Mouse (Mus musculus): ENCODE results near the gene Fpgt. TPM values are rescaled to one million over a fixed set of nuclear protein-coding genes. Genes with fewer than 3 reads are reported as not detected.

Gene Fpgt
- polyA plus RNA-seq, 1 experiment = 0.72 TPM

DNA sequence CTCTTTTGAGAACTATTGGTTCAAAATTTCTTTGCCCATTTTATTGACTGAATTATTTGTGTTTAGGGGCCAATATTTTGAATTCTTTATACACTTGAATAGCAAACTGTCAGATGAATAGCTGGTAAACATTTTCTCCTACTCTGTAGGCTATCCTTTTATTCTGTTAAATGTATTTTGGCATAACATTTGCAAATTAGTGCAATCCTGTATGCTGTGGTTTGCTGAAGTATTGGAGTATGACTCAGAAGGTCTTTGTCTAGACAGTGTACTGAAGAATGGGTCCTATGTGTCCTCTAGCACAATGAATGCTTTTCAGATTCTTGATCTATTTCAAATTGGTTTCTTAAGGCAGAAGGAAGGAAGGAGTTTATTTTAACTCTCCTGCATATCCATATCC is 35.6 kb downstream of the Fpgt start:
- no peaks in the 10 kb centered on the region for H3K4me1 ChIP-seq
- TF ChIP-seq GATA1 (IDR thresholded peaks at IDR 0.05; ENCODE audit: borderline replicate concordance, low read length) (no peak), FLI1 (IDR thresholded peaks at IDR 0.05; ENCODE audit: low read length) (no peak)
- no peaks in the 10 kb centered on the region for H3K9me3 ChIP-seq
- H3K4me3 ChIP-seq (replicated peaks) = no peak overlapping the region
- no peaks in the 10 kb centered on the region for H3K27me3 ChIP-seq (replicated peaks)
- no peaks in the 10 kb centered on the region for H3K36me3 ChIP-seq (replicated peaks; ENCODE audit: low read length)

DNA sequence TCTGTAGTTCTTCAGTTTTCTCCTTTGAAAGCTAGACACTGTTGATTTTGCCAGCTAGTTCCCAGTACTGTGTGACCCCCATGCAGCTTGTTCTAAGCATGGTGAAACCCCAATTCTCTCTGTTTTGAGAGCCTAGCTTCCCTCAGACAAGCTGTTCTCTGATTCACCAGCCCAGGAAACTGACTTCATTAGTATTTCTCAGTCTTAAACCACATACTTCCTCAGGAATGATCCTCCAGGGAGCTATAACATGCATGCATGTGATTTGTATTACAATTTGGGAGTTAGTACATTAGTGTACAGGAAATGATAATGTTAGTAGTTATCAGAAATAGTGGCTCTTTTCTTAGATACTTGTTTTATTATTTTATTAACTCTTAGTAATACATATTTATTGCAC is 36.6 kb downstream of the Fpgt start:
- no peak overlapping the region for H3K4me3 ChIP-seq (replicated peaks)
- H3K27me3 ChIP-seq (replicated peaks) = no peaks in the 10 kb centered on the region
- no peaks in the 10 kb centered on the region for H3K9me3 ChIP-seq
- TF ChIP-seq FLI1 (IDR thresholded peaks at IDR 0.05; ENCODE audit: low read length) (no peak), GATA1 (IDR thresholded peaks at IDR 0.05; ENCODE audit: borderline replicate concordance, low read length) (no peak)
- no peaks in the 10 kb centered on the region for H3K36me3 ChIP-seq (replicated peaks; ENCODE audit: low read length)
- H3K4me1 ChIP-seq = no peaks in the 10 kb centered on the region

DNA sequence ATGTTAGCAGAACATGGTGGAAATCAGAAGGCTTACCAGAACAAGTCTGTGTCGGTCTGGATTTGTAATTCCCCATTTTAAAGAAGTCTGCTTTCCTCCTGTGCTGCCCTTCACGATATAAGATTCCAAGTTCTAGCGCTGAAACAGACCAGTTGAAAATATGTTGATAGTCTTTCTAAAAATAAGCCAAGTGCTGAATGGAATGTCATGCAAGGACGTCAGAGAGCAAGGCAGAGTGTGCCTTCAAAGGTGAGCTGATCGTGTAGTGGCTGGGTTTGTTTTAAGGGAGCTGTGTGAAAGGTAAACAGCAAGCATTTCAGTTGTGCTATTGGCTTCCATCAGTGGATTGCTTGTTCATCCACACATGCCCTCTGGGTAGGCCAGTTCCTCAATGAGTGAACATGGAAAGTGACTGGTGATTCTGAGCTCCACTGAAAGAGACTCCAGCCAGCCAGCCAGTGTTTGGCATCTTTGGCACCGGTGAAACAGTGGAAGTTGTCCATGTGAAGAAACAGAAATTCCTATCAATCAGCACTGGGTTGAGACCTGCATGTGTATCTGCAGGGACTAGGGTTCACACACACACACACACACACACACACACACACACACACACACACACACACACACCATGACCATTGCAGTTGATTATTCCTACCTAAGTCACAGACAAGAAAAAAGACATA is 37.8 kb downstream of the Fpgt start, which contains the start of gene Tnni3k:
Gene Tnni3k, minus strand, starts transcription at position 177 of the 686 bp plus-strand sequence.
- TF ChIP-seq FLI1 (IDR thresholded peaks at IDR 0.05; ENCODE audit: low read length) (no peak), GATA1 (IDR thresholded peaks at IDR 0.05; ENCODE audit: borderline replicate concordance, low read length) (no peak)
- no peaks in the 10 kb centered on the region for H3K9me3 ChIP-seq
- no peaks in the 10 kb centered on the region for H3K4me1 ChIP-seq
- no peaks in the 10 kb centered on the region for H3K27me3 ChIP-seq (replicated peaks)
- no peaks in the 10 kb centered on the region for H3K36me3 ChIP-seq (replicated peaks; ENCODE audit: low read length)
- H3K4me3 ChIP-seq (replicated peaks) = no peak within 1 kb of the TSS

DNA sequence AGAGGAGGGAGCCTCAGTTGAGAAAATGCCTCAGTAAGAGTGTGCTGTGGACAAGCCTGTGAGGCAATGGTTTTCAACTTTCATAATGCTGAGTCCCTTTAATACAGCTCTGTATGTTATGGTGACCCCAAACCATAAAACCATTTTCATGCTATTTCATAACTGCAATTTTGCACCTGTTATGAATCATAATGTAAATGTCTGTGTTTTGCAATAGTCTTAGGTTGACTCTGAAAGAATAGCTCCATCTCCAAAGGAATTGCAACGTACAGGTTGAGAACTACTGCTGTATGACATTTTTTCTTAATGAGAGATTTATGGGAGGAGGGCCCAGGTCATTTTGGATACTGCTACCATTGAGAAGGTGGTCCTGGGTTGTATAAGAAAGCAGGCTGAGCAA is 40.0 kb downstream of the Fpgt start:
- no peak for TF ChIP-seq GATA1 (IDR thresholded peaks at IDR 0.05; ENCODE audit: borderline replicate concordance, low read length)
- TF ChIP-seq FLI1 (IDR thresholded peaks at IDR 0.05; ENCODE audit: low read length) = no peak
- H3K4me3 ChIP-seq (replicated peaks) = no peak overlapping the region
- no peaks in the 10 kb centered on the region for H3K4me1 ChIP-seq
- no peaks in the 10 kb centered on the region; the same call in 1 of the 2 replicates for H3K9me3 ChIP-seq
- H3K36me3 ChIP-seq (replicated peaks; ENCODE audit: low read length) = no peaks in the 10 kb centered on the region
- H3K27me3 ChIP-seq (replicated peaks) = no peaks in the 10 kb centered on the region

DNA sequence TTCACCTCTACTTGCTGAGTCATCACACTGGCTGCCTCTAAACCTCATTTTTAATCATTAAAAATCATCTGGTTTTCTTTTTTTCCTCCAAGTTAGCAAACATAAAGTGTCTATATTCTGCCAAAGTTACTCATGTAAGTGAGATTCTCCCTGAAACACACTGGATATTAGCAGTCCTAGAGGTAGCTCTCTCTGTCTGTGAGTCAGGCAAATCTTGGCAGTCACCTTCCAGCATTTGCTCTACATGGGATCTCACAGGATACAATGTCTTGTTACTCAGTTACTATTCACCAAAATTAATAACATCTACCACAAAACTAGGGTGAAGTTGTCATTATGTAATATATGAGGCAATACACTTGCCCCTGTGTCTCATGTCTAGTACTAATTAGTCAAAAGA is 41.2 kb downstream of the Fpgt start:
- TF ChIP-seq FLI1 (IDR thresholded peaks at IDR 0.05; ENCODE audit: low read length) (no peak), GATA1 (IDR thresholded peaks at IDR 0.05; ENCODE audit: borderline replicate concordance, low read length) (no peak)
- Histone ChIP-seq H3K27me3 (replicated peaks) (no peaks in the 10 kb centered on the region), H3K36me3 (replicated peaks; ENCODE audit: low read length) (no peaks in the 10 kb centered on the region), H3K4me1 (no peaks in the 10 kb centered on the region), H3K9me3 (no peaks in the 10 kb centered on the region; the same call in 1 of the 2 replicates), H3K4me3 (replicated peaks) (no peak overlapping the region)

DNA sequence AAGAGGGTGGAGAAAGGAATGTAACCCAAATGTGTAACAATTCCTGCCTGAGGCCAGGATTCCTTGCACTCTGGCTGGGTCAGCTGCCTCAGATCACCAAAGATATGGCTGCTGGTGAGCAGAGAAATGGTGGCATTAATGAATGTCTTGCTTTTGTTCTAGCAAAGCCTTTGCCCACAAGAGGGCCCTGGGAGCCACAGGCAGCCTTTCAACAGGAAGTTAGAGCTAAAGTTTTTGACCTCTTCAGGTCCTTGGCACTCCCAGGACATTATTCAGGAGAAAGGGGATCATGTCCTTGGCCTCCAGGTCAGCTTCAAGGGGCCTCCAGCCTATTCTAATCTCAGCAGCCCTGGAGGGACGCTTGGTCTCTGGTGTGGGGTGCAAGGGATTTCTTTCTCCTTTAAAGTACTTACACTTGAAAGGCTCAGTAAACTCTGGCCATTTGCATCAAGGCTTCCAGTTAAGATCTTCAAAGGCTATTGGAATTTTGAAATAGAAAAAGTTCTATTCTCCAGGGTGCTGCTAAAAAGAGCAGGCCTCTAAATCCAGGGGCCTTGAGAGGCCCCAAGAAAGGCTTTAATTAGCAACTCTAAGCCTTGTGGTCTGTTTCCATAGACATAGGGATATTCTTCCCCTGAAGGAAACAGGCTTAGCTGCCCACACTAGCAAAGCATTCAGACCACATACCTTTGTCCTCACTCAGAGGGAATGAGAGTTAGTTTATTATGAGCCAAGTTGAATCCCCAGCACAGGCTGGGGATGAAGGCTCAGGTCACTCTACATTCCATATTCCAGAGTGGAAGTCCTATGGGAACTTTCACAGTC is 54.0 kb downstream of the Fpgt start:
- no peak overlapping the region for H3K4me3 ChIP-seq (replicated peaks)
- no peak for TF ChIP-seq FLI1 (IDR thresholded peaks at IDR 0.05; ENCODE audit: low read length)
- no peak for TF ChIP-seq GATA1 (IDR thresholded peaks at IDR 0.05; ENCODE audit: borderline replicate concordance, low read length)
- peaks cover 26% of the 10 kb centered on the region for H3K9me3 ChIP-seq
- H3K4me1 ChIP-seq = no peaks in the 10 kb centered on the region
- H3K27me3 ChIP-seq (replicated peaks) = no peaks in the 10 kb centered on the region
- H3K36me3 ChIP-seq (replicated peaks; ENCODE audit: low read length) = no peaks in the 10 kb centered on the region

Other genes starting within 250 kb of the Fpgt start
- not detected in 2 replicates for gene Tnni3k, start 38.0 kb downstream of the Fpgt start, polyA plus RNA-seq (2012; ENCODE audit: insufficient read depth, low replicate concordance)
- 0.37 TPM in 1 of 2 replicates, not detected in the other for gene Lrriq3, start within 50 bp of the Fpgt start, polyA plus RNA-seq (2012; ENCODE audit: insufficient read depth, low replicate concordance)

Data from megakaryocyte, embryonic 14.5 days (primary cell).